Mouse (Mus musculus): ENCODE results near the gene Zbtb42. TPM values are rescaled to one million over a fixed set of nuclear protein-coding genes. Genes with fewer than 3 reads are reported as not detected.

Gene Zbtb42
- total and polyA plus RNA-seq, 3 experiments: 7.6 to 11.4 TPM; not detected in 1

GRCm38 (mm10) chr12:112717140-112717539, 38.5 kb downstream of the Zbtb42 start:
- peak; percentile 93 for DNase-seq (ENCODE audit: low read depth, low spot score)
- no peaks in the 10 kb centered on the region for H3K9me3 ChIP-seq (replicated peaks; ENCODE audit: insufficient read depth, low read length)
- peaks cover 0 to 2% of the 10 kb centered on the region in 2 experiments; a peak in 1 of 4 replicates for H3K27me3 ChIP-seq (ENCODE audit: control insufficient read depth in 1 of 2, insufficient read depth in 2 of 2, low read length in 2 of 2)

DNA sequence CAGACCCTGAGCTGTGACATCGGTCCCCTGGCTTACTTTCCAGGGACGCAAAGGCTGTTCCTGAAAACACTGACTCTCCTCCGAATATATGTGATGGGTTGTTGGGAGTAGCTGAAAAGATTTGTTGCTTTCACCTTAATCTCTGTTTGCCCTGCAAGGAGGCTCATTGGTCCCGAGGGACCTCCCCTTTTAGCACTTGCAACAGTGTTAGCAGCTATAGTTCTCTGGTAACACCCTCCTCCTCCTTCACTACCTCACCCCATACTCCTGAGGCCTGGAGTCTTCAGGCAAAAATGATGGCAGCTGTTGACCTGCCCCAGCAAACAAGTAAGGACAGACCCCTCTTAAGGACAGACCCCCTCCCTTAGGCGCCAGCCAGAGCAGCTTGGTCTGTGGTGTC, 40.4 kb downstream of the Zbtb42 start:
- Histone ChIP-seq H3K27me3 (ENCODE audit: control insufficient read depth in 1 of 2, insufficient read depth in 2 of 2, low read length in 2 of 2) (peaks cover 0 to 2% of the 10 kb centered on the region in 2 experiments; a peak in 1 of 4 replicates), H3K9ac (ENCODE audit: control insufficient read depth, low read depth, low read length, poor library complexity, severe bottlenecking) (no peak overlapping the region), H3K27ac (ENCODE audit: control insufficient read depth, low read depth, low read length) (no peak overlapping the region), H3K4me3 (ENCODE audit: control insufficient read depth in 1 of 2, insufficient read depth in 1 of 2, low read depth in 2 of 2, low read length in 2 of 2) (no peak overlapping the region), H3K36me3 (ENCODE audit: control insufficient read depth in 1 of 2, insufficient read depth in 2 of 2, low read length in 2 of 2) (0 out of 4 replicates have a peak, but pooled peaks cover 0 to 2% of the 10 kb centered on the region in 2 experiments), H3K9me3 (replicated peaks; ENCODE audit: insufficient read depth, low read length) (no peaks in the 10 kb centered on the region), H3K4me1 (ENCODE audit: control insufficient read depth in 1 of 2, insufficient read depth in 2 of 2, low read length in 2 of 2) (peaks cover 0 to 14% of the 10 kb centered on the region in 2 experiments; a peak in 3 of 4 replicates), H3K79me2 (ENCODE audit: control insufficient read depth, insufficient read depth, low read length, poor library complexity) (no peaks in the 10 kb centered on the region; the same call in 1 of the 2 replicates)
- DNase-seq (ENCODE audit: low read depth, low spot score): no peak
- no peak for TF ChIP-seq ZNF384 (IDR thresholded peaks at IDR 0.05; ENCODE audit: low read depth, low read length)
- TF ChIP-seq JUND (IDR thresholded peaks at IDR 0.05; ENCODE audit: low read depth, low read length): no peak
- TF ChIP-seq KAT2A (conservative IDR thresholded peaks at IDR 0.05; ENCODE audit: low read depth, low read length): no peak

More at GRCm38 (mm10) chr12:112717140-112717539, 38.5 kb downstream of the Zbtb42 start:
- 0 out of 4 replicates have a peak, but pooled peaks cover 0 to 3% of the 10 kb centered on the region in 2 experiments for H3K4me1 ChIP-seq (ENCODE audit: control insufficient read depth in 1 of 2, insufficient read depth in 2 of 2, low read length in 2 of 2)
- no peak overlapping the region for H3K4me3 ChIP-seq (ENCODE audit: control insufficient read depth in 1 of 2, insufficient read depth in 1 of 2, low read depth in 2 of 2, low read length in 2 of 2)
- no peak overlapping the region for H3K27ac ChIP-seq (ENCODE audit: control insufficient read depth, low read depth, low read length)
- no peaks in the 10 kb centered on the region; the same call in 1 of the 2 replicates for H3K79me2 ChIP-seq (ENCODE audit: control insufficient read depth, insufficient read depth, low read length, poor library complexity)
- no peak overlapping the region for H3K9ac ChIP-seq (ENCODE audit: control insufficient read depth, low read depth, low read length, poor library complexity, severe bottlenecking)
- TF ChIP-seq CTCF (IDR thresholded peaks at IDR 0.05 in 2 of 3, conservative IDR thresholded peaks at IDR 0.05 in 1 of 3; ENCODE audit: control insufficient read depth in 1 of 3, insufficient read depth in 1 of 3, low read depth in 2 of 3, low read length in 3 of 3, poor library complexity in 1 of 3, severe bottlenecking in 1 of 3) (peak; percentile 99 to 100 (median 100)), MXI1 (IDR thresholded peaks at IDR 0.05; ENCODE audit: low read depth, low read length) (peak; percentile 68), USF2 (IDR thresholded peaks at IDR 0.05; ENCODE audit: borderline replicate concordance in 1 of 2, insufficient read depth in 1 of 2, low read depth in 1 of 2, low read length in 2 of 2) (no peak), NELFE (IDR thresholded peaks at IDR 0.05; ENCODE audit: low read depth, low read length) (0 out of 2 replicates have a peak, but pooled peaks have one; percentile 27), NRF1 (IDR thresholded peaks at IDR 0.05; ENCODE audit: insufficient read depth, low read depth, low read length, poor library complexity, severe bottlenecking) (no peak), ZC3H11A (IDR thresholded peaks at IDR 0.05; ENCODE audit: low read depth, low read length) (peak; percentile 86), MAFK (IDR thresholded peaks at IDR 0.05; ENCODE audit: borderline replicate concordance, low read depth, low read length) (no peak), GATA1 (IDR thresholded peaks at IDR 0.05; ENCODE audit: low read depth, low read length) (no peak), RAD21 (IDR thresholded peaks at IDR 0.05; ENCODE audit: low read depth, low read length) (peak; percentile 93), GABPA (IDR thresholded peaks at IDR 0.05; ENCODE audit: low read depth, low read length) (peak; percentile 36; the same call in 1 of the 2 replicates), JUND (IDR thresholded peaks at IDR 0.05; ENCODE audit: low read depth, low read length) (peak; percentile 72; the same call in 1 of the 2 replicates), MAX (IDR thresholded peaks at IDR 0.05; ENCODE audit: low read length) (peak; percentile 75), MAZ (IDR thresholded peaks at IDR 0.05; ENCODE audit: low read depth, low read length) (peak; percentile 67; the same call in 1 of the 2 replicates), SMC3 (IDR thresholded peaks at IDR 0.05; ENCODE audit: low read depth, low read length) (peak; percentile 98), MYB (IDR thresholded peaks at IDR 0.05; ENCODE audit: low read depth, low read length) (0 out of 2 replicates have a peak, but pooled peaks have one; percentile 7), TBP (IDR thresholded peaks at IDR 0.05; ENCODE audit: low read depth, low read length) (peak; percentile 59; the same call in 1 of the 2 replicates), SIN3A (IDR thresholded peaks at IDR 0.05; ENCODE audit: low read length) (peak; percentile 71), ELF1 (IDR thresholded peaks at IDR 0.05; ENCODE audit: low read depth, low read length) (peak; percentile 74), EP300 (IDR thresholded peaks at IDR 0.05; ENCODE audit: low read depth in 1 of 2, low read length in 2 of 2) (no peak), TAL1 (IDR thresholded peaks at IDR 0.05; ENCODE audit: low read length) (no peak), ZMIZ1 (IDR thresholded peaks at IDR 0.05; ENCODE audit: low read depth, low read length) (no peak), TCF12 (IDR thresholded peaks at IDR 0.05; ENCODE audit: low read depth, low read length) (peak; percentile 41; the same call in 1 of the 2 replicates), USF1 (IDR thresholded peaks at IDR 0.05; ENCODE audit: low read depth, low read length) (peak; percentile 51; the same call in 1 of the 2 replicates), MEF2A (IDR thresholded peaks at IDR 0.05; ENCODE audit: extremely low read depth, insufficient replicate concordance, low read depth, low read length, poor library complexity, severe bottlenecking) (no peak), MYC (IDR thresholded peaks at IDR 0.05; ENCODE audit: low read depth, low read length) (peak; percentile 94), CHD2 (IDR thresholded peaks at IDR 0.05; ENCODE audit: low read length) (no peak), UBTF (IDR thresholded peaks at IDR 0.05; ENCODE audit: borderline replicate concordance, insufficient read depth, low read depth, low read length) (no peak), POLR2AphosphoS5 (IDR thresholded peaks at IDR 0.05; ENCODE audit: borderline replicate concordance, low read depth, low read length) (no peak), E2F4 (IDR thresholded peaks at IDR 0.05; ENCODE audit: borderline replicate concordance, low read depth, low read length) (no peak), CHD1 (IDR thresholded peaks at IDR 0.05; ENCODE audit: low read depth, low read length) (no peak; the same call in 1 of the 2 replicates), HCFC1 (IDR thresholded peaks at IDR 0.05; ENCODE audit: low read depth, low read length) (peak; percentile 66), KAT2A (conservative IDR thresholded peaks at IDR 0.05; ENCODE audit: low read depth, low read length) (no peak)
- no peaks in the 10 kb centered on the region for H3K36me3 ChIP-seq (ENCODE audit: control insufficient read depth in 1 of 2, insufficient read depth in 2 of 2, low read length in 2 of 2)
